Mouse (Mus musculus): Measurements from ENCODE around the gene Srgap2. TPM values are rescaled to one million over a fixed set of nuclear protein-coding genes. Genes with fewer than 3 reads are reported as not detected.

Srgap2 gene
- total and polyA plus RNA-seq, 2 experiments from 2014 or later, result 5.9 to 18.1 TPM

DNA sequence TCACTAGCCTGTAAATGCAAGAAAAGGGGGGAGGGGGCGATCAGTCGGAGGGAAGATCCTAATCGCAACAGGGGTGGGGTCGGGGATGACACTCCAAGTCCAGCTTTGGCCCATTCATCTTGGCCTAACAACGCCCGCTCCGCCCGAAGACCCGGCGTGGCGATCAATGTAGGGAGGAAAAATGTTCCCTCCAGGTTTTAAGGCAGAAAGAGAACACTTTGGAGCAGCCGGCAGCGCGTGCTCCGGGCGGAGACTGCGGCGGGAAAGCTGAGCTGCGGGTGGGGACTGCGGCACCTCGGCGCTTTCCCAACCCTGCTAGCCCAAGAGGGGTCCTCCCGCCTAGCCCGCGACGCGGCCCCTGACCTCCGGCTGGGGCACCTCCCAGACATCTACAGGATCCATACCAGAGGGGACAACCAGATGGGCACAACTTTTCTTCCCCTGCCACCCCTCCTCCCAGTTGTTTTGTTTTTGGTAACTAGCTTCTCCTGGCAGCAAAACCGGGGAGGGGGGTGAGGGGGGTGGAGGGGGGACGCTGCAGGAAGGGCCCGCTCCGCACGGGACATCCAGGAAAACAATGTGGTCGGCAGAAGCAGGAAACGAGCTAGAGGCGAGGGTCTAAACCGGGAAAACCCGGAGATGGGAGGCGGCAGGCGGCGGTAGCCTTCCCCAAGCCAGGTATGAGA lies 1.4 kb downstream of the Srgap2 start:
- 2% methylated on average over 40 of the region's 41 CpGs for WGBS
- TF ChIP-seq EP300 (IDR thresholded peaks at IDR 0.05; ENCODE audit: low read depth), result no peak
- TF ChIP-seq CTCF (IDR thresholded peaks at IDR 0.05; ENCODE audit: low read depth), result no peak
- no peaks in the 10 kb centered on the region for H3K27me3 ChIP-seq (ENCODE audit: control insufficient read depth, insufficient read depth, low read length)
- peaks cover 51% of the 10 kb centered on the region for H3K4me1 ChIP-seq (ENCODE audit: control insufficient read depth, insufficient read depth)
- H3K27ac ChIP-seq (ENCODE audit: low read depth), result peak overlapping the region; percentile 96
- DNase-seq (ENCODE audit: low spot score) (peak; percentile 41), ATAC-seq (ENCODE audit: insufficient read depth, low read depth) (no peak)
- no peaks in the 10 kb centered on the region for H3K36me3 ChIP-seq (replicated peaks; ENCODE audit: control insufficient read depth, insufficient read depth, low read length)
- peak overlapping the region; percentile 82 for H3K4me3 ChIP-seq (ENCODE audit: low read depth, low read length)
- H3K9me3 ChIP-seq (replicated peaks; ENCODE audit: control insufficient read depth, low read length), result no peaks in the 10 kb centered on the region
- H3K4me2 ChIP-seq (ENCODE audit: low read depth, low read length), result peak overlapping the region; percentile 99
- H3K9ac ChIP-seq (replicated peaks; ENCODE audit: low read depth, low read length), result peak overlapping the region; percentile 78

DNA sequence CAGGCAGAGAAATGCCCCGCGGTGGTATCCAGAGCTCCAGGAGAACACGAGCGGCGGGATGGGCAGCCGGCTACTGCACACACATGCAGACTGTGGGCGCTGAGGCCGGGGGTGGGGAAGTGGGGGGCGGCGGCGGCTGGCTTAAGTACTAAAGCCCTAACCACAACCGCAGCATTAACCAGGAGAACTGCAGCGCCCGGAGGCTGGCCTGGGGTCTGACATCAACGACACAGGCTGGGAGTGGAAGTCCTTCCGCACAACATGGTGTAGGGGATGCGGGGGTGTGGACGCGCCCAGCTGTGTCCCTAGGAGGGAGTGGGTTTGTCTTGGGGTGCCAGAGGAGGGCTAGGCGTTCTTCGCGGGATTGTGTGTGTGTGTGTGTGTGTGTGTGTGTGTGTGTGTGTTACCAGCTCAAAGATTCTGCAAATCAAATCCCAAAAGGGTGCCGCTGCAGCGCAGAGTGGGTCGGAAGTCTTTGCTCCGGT lies 2.0 kb downstream of the Srgap2 start:
- Histone ChIP-seq H3K36me3 (replicated peaks; ENCODE audit: control insufficient read depth, insufficient read depth, low read length) (no peaks in the 10 kb centered on the region), H3K27ac (ENCODE audit: low read depth) (peak overlapping the region; percentile 96), H3K9me3 (replicated peaks; ENCODE audit: control insufficient read depth, low read length) (no peaks in the 10 kb centered on the region), H3K4me2 (ENCODE audit: low read depth, low read length) (peak overlapping the region; percentile 99), H3K9ac (replicated peaks; ENCODE audit: low read depth, low read length) (peak overlapping the region; percentile 78), H3K27me3 (ENCODE audit: control insufficient read depth, insufficient read depth, low read length) (no peaks in the 10 kb centered on the region), H3K4me3 (ENCODE audit: low read depth, low read length) (peak overlapping the region; percentile 82), H3K4me1 (ENCODE audit: control insufficient read depth, insufficient read depth) (peaks cover 52% of the 10 kb centered on the region)
- TF ChIP-seq EP300 (IDR thresholded peaks at IDR 0.05; ENCODE audit: low read depth) (no peak), CTCF (IDR thresholded peaks at IDR 0.05; ENCODE audit: low read depth) (no peak)
- WGBS, result under 1% methylated on average over 26 of the region's 26 CpGs
- ATAC-seq (ENCODE audit: insufficient read depth, low read depth), result no peak
- DNase-seq (ENCODE audit: low spot score), result peak; percentile 54

DNA sequence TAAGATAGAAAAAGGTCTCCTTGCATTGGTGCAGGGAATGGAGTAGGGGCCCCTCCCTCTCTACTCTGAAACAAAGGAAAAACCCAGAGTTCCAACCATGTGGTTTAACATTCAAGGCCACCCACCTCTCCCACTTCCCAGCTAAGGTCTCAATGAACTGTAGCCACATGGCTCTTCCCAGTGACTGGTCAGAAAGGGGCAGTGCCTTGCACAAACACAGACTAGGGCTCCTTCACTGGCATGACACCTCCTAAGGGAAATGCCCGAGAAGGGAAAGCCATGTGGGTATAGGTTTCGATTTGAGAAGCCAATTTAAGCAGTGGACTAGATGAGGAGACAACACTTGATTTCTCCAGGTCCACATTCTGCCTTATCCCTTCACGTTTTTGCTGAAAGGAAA lies 3.4 kb downstream of the Srgap2 start:
- ATAC-seq (ENCODE audit: insufficient read depth, low read depth) (no peak), DNase-seq (ENCODE audit: low spot score) (no peak)
- Histone ChIP-seq H3K27me3 (ENCODE audit: control insufficient read depth, insufficient read depth, low read length) (no peaks in the 10 kb centered on the region), H3K9ac (replicated peaks; ENCODE audit: low read depth, low read length) (peak overlapping the region; percentile 78; the same call in 1 of the 2 replicates), H3K36me3 (replicated peaks; ENCODE audit: control insufficient read depth, insufficient read depth, low read length) (no peaks in the 10 kb centered on the region), H3K27ac (ENCODE audit: low read depth) (no peak overlapping the region), H3K4me3 (ENCODE audit: low read depth, low read length) (peak overlapping the region; percentile 82), H3K9me3 (replicated peaks; ENCODE audit: control insufficient read depth, low read length) (no peaks in the 10 kb centered on the region), H3K4me1 (ENCODE audit: control insufficient read depth, insufficient read depth) (peaks cover 55% of the 10 kb centered on the region), H3K4me2 (ENCODE audit: low read depth, low read length) (peak overlapping the region; percentile 99)
- TF ChIP-seq CTCF (IDR thresholded peaks at IDR 0.05; ENCODE audit: low read depth) (no peak), EP300 (IDR thresholded peaks at IDR 0.05; ENCODE audit: low read depth) (no peak)
- 36% methylated on average over 3 of the region's 3 CpGs for WGBS

DNA sequence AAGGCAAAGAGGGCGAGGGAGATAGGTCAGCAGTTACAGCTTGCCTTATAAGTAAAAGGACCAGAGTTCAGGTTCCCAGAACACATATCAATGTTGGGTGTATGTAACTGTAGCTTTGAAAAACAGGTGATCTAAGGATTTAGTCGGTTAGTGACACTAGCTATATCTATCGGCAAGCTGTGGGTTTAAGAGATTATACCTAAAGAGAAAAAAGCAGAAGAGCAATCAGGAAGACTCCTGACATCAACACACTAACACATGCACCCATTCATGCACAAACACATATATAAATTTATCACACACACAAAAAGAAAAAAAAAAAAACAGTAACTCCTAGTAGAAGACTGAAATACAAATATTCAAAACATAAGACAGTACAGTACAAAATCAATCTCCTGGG lies 10.6 kb downstream of the Srgap2 start:
- Histone ChIP-seq H3K4me2 (ENCODE audit: low read depth, low read length) (no peak overlapping the region), H3K4me3 (ENCODE audit: low read depth, low read length) (no peak overlapping the region), H3K9ac (replicated peaks; ENCODE audit: low read depth, low read length) (no peak overlapping the region), H3K9me3 (replicated peaks; ENCODE audit: control insufficient read depth, low read length) (no peaks in the 10 kb centered on the region), H3K27me3 (ENCODE audit: control insufficient read depth, insufficient read depth, low read length) (no peaks in the 10 kb centered on the region), H3K36me3 (replicated peaks; ENCODE audit: control insufficient read depth, insufficient read depth, low read length) (no peaks in the 10 kb centered on the region), H3K27ac (ENCODE audit: low read depth) (no peak overlapping the region), H3K4me1 (ENCODE audit: control insufficient read depth, insufficient read depth) (peaks cover 41% of the 10 kb centered on the region)
- ATAC-seq (ENCODE audit: insufficient read depth, low read depth) (no peak), DNase-seq (ENCODE audit: low spot score) (no peak)
- TF ChIP-seq EP300 (IDR thresholded peaks at IDR 0.05; ENCODE audit: low read depth) (no peak), CTCF (IDR thresholded peaks at IDR 0.05; ENCODE audit: low read depth) (no peak)
- WGBS, result 79% methylated on average over 3 of the region's 3 CpGs

DNA sequence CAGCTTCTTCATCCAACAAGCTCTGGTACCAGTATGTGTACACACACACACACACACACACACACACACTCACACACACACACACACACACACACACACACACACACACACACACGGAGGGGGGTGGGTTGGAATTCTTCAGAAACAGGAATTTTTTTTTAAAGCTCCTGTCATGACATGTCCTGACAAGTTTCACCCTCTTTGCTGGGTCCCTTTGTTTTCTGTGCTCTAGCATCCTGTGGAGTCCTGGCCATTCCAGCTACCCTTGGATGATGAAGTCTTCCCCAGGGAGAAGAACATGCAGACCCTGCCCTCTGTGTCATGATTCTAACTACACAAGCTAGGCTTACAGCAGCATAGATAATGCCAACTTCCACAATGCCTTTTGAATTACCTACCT lies 13.0 kb downstream of the Srgap2 start:
- WGBS, result 57% methylated on average over 1 of the region's 1 CpGs
- TF ChIP-seq CTCF (IDR thresholded peaks at IDR 0.05; ENCODE audit: low read depth) (no peak), EP300 (IDR thresholded peaks at IDR 0.05; ENCODE audit: low read depth) (no peak)
- no peak overlapping the region for H3K4me3 ChIP-seq (ENCODE audit: low read depth, low read length)
- no peak for ATAC-seq (ENCODE audit: insufficient read depth, low read depth)
- no peak overlapping the region for H3K27ac ChIP-seq (ENCODE audit: low read depth)
- H3K27me3 ChIP-seq (ENCODE audit: control insufficient read depth, insufficient read depth, low read length), result no peaks in the 10 kb centered on the region
- no peak overlapping the region for H3K4me2 ChIP-seq (ENCODE audit: low read depth, low read length)
- no peak for DNase-seq (ENCODE audit: low spot score)
- no peaks in the 10 kb centered on the region for H3K9me3 ChIP-seq (replicated peaks; ENCODE audit: control insufficient read depth, low read length)
- H3K9ac ChIP-seq (replicated peaks; ENCODE audit: low read depth, low read length), result no peak overlapping the region
- H3K4me1 ChIP-seq (ENCODE audit: control insufficient read depth, insufficient read depth), result peaks cover 26% of the 10 kb centered on the region
- no peaks in the 10 kb centered on the region; the same call in 1 of the 2 replicates for H3K36me3 ChIP-seq (replicated peaks; ENCODE audit: control insufficient read depth, insufficient read depth, low read length)
